Mouse (Mus musculus): ENCODE data around the gene Igf1r.
A peak's percentile ranks its signal among the peaks of the same experiment; 100 is the strongest.

Igf1r gene

DNA sequence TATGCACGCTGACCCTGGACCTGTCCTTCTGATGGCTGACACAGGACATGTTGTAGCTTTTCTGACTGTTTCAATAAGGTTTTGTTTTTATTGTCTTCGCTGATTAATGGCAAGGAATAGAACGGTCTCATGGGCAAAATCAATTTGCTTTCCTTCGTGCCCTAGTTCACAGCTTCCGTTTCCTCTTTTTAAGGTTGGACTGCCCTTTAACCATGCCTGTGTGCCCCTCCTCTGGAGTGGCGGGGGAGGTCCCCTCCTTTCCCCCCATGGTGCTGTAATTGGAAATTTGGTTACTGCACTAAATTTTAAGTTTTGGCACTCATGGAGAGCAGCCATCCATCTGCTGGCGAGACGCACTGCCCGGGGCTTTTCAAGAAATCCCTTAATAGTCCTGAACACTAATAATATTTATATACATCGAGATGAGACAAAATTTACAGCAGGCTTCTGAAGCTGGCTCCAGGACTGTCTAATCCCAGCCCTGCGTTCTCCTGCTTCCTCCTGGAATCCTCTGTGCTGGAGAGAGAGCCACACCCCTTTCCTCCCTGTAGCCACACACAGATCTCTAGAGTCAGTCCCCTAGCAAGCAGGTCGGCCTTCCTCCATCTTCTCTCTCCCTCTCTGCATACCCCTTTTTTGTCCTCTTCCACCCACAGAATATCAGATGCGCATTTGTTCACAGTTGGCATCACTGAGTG lies 207.6 kb downstream of the Igf1r start:
- no peak for DNase-seq (ENCODE audit: low read depth, low spot score)

DNA sequence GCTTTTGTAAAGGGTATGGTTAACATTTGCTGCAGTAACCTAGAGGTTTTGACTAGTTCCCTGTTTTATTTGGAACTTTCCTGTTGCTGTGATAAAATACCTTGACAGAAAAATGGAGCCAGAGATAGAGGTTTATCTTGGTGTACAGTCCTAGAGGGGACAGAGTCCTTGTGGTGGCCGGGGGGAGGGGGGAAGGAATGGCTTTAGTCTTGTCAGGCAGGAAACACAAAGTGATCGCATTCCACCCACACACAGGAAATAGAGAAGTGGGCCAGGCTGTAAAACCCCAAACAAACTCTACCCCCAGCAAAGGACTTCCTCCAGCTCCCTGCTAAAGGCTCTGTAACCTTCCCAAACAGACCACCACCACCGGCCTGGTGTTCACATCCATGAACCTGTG lies 211.4 kb downstream of the Igf1r start:
- DNase-seq (ENCODE audit: low read depth, low spot score), result no peak

DNA sequence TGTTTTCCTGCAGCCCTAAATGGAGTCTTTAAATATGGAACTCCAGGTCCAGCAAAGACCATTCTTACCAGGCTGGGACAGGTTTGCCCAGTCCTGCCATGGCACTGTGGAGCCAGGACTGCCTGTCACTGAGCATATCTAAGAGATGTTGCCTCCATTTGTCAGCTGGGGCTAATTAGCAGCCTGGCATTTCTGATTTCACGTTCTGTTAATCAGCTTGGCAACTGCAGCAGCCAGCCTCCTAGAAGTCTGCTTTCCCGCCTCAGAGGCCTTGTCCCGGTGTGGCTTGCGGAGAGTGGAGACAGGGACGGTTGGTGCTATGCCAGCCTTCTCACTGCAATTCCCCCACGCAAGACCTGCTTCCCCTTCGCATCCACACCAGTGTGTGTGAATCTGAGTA lies 220.1 kb downstream of the Igf1r start:
- no peak for DNase-seq (ENCODE audit: low read depth, low spot score)

DNA sequence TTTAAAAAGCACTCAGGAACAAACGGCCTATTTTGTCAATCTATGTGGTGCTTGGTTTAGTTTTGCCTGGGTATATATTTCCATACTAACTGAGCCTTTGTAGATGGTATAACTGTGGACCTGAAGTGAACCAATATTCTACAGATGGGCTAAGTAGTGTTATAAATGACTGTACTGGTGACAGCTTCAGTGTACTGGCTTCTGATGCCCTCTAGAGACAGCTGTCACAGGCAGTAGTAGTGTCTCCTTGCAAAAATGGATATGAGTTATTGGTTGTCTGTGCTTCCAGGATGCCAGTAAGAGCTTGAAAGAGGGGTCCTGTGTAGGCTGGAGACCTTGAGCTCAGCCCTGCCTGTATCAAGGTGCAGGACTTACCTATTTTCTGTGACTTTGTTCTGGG lies 227.0 kb downstream of the Igf1r start:
- DNase-seq (ENCODE audit: low read depth, low spot score), result no peak

DNA sequence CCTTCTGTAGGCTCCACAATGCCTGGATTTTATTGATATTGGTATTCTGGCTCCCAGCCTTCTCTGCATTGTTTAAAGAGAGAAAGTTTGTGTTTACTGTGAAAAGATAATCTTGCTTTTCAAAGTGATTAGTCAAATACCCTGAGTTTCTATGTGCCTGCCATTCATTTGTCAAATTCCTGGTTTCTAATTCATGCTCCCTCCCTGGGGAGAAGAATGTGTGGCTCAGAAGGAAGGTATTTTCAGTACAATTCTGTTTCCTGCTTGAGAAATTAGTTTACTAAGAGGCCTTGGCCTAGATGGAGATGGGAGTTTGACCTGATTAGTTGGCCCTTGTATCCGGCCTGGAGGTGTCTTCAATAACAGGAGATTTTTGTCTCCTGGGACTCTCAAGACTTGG lies 228.5 kb downstream of the Igf1r start:
- DNase-seq (ENCODE audit: low read depth, low spot score), result no peak

DNA sequence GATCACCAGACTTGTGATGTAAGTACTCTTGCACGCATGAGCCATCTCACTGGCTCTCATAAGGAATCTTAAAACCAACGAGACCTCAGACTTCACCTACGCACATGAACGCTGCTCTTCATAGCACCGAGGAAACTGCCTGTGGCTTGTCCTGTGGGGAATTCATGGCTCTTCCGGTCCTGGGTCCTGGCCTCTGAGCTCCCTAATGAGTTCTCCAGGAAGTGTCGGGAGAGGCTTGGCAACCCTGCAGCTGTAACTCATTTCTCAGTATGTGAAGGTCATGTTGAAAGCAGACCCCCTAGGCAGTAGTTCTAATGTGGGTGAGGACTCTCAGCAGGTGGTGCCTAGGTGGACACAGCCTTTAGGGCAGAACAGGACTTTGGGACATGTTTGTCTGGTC lies 229.4 kb downstream of the Igf1r start:
- no peak for DNase-seq (ENCODE audit: low read depth, low spot score)

DNA sequence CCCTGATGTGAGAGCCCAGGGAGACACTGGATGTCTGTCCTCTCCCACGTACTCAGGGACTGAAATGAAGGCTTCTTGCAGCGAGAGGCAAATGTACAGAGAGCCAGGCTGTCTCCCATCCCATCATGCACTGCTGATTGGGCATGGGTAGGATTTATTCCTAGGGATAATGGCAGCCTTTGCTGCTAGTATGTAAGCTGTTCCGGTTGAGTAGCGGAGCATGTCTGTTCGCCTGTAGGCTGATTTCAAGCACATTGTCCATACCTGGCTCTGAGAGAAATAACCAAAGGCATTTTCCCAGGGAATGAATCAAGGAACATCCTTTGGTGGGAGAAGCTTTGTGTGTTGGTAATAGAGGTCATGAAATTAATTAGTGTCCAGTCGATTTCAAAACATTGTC lies 230.1 kb downstream of the Igf1r start:
- no peak for DNase-seq (ENCODE audit: low read depth, low spot score)

DNA sequence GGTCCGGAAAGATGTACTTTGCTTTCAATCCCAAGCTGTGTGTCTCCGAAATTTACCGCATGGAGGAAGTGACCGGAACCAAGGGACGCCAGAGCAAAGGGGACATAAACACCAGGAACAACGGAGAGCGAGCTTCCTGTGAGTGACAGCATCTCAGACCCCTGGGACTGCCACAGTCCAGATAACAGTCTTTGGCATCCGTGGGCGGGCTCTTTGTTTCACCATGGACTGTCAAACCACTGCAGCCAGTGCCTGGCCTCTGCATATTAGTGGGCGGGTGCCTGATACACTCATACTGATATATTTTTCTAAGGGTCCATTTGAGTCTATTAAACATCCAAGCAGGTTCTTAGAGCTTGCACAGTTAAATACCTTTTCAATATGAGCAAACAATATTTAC lies 230.8 kb downstream of the Igf1r start:
- DNase-seq (ENCODE audit: low read depth, low spot score), result no peak

DNA sequence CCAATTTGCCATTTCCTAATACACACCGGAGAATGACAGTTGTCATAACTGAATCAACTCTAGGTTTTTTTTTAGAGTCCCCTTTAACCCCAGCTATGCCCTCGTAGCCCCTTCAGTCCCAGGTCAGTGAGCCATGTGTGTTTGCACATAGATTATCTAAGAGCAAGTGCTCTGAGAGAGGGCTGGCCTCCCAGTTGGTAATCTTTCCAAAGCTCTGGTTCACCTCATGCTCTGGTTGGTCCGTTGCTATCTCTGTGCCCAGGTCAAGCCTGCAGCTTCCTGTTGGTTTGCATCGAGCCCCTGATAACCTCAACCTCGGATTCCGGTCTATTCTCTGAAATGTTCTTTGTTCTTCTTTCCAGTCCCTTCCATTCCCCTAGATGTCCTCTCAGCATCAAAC lies 236.6 kb downstream of the Igf1r start:
- no peak for DNase-seq (ENCODE audit: low read depth, low spot score)

DNA sequence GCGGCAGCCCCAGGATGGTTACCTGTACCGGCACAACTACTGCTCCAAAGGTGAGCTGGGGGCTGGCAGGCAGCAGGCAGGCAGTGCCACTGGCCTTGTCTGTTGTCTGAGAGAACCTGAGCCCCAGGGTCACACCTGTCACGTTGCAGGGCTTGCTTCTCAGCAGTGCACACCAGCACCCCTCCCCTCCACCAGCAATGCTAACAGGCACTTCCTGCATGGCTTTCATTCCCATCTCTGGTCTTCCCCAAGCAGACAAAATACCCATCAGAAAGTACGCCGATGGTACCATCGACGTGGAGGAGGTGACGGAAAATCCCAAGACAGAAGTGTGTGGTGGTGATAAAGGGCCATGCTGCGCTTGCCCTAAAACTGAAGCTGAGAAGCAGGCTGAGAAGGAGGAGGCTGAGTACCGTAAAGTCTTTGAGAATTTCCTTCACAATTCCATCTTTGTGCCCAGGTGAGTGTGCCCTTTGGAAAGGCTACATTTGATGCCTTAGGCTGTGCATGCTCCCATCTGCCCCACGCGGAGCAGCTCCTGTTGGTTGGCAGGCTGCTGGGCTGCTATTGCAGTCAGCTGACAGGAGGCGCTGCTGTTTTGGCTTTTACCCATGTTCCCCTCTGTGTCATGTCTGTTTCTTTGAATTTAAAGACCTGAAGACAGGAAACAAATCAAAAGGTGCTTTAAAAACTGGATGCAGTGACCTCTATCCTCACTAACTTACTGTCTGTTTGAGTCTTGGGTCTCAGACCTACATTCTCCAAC lies 237.2 kb downstream of the Igf1r start:
- DNase-seq (ENCODE audit: low read depth, low spot score), result no peak

DNA sequence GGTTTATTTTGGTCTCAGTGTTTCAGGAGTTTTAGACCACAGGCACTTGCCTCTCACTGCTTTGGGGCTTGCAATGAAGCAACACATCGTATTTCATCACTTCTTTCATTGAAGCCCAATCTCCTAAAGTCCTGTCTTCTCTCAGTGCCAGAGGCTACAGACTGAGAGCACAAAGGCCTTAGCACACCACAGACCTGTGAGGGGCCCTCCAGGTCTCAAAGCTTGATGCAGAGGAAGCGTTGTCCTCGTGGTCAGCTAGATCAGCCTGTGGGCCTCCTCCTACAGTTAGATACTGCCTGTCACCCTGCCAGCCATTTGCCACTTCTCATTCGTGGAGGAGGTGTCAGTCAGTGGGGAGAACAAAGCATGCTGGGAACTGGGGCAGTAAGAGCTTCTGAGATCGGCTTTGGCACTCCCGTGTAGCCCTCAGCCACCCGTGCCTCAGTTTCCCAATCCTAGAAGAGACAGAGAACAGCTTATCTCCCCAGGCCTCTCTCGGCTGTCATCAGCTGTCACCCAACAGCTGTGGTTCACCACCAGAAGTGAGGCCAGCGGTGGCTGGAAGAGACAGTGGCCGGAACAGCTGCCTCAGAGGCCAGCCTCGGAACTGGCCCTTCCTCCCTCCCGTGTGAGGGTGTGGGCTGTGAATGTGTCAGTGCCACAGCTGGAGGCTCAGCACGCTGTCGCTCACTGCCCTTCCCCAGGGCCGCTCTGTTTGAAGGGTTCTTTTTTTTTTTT lies 241.5 kb downstream of the Igf1r start:
- no peak for DNase-seq (ENCODE audit: low read depth, low spot score)

DNA sequence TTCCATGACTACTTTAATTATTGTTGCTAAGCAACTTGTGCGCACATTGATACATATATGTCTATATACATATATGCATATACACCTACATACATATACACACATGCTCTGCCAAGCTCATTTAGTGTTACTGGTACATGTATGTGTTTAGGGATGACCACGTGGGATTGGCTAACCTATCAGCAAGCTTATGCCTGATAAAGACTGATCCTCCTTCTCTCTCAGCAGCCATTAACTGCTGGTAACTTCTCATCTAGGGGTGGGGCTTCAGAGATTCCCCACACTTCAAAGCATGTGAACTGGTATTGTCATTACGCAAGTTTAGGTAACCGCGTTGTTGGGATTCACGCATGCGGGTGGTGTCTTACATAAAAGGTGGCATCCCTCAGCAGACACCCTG lies 247.0 kb downstream of the Igf1r start:
- DNase-seq (ENCODE audit: low read depth, low spot score), result no peak

DNA sequence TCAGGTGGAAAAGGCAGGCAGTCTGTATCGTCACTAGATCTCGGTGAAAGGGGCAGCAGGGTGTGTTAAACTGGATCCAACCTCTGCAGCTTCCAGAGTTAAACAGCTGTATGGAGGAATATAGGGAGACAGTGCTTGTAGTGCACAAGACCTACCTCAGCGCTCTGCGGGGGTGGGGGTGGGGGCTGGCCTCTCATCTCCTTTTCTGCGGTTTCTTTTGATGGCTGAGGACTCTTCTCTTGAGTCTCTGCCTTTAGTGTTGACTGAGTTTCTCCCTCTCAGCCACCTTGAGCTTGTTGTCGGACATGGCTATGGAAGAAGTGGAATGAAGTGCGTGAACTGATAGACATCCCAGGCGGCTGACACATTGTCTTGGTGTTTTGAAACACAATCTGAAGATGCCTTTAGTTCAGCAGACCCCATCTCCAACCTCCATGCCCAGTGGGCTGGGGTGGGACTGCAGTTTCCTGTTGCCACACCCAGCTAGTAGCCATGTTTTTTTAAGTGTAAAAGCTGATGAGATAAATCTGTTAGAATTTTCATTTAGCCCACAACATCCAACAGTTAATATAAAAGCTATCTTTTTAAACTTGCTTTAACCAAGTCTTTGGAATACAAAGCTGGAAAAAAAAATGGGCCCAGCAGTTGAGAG lies 253.3 kb downstream of the Igf1r start:
- no peak for DNase-seq (ENCODE audit: low read depth, low spot score)

DNA sequence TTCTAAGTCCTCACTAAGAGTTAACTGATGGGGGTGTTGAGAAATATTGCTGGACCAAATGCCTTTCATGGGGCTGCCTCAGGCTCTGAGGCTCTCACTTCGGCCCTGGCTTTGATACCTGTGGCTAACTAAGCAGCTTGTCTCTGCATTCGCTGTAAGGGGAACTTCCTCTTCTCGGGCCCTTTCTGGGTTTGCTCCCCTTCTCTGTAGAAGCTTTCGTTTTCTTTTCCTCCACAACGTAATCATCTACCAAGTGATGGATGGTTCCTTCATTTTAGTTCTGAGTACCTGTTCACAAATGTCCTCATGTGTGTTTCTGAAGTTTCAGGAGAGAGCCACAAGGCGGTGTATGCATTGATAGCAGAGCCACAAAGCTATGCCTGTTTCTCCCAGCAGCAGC lies 256.4 kb downstream of the Igf1r start:
- DNase-seq (ENCODE audit: low read depth, low spot score), result no peak

DNA sequence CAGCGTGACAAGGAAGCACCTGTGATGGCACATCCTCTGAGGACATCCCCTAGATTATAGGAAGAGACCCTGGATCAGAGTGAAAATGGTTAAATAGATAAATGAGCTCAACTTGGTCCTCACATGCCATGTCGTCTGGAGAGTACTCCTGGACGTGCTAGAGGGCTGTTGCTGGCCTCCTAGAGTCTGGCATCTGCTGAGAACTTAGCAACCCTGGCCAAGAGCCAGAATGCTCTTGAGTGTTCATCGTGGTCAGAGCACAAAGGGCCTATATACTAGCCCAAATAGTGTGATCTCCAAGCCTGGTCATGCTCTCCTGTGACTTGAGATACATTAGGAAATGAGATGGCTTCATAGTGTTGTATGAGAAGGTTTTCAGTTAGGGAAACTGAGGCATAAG lies 257.8 kb downstream of the Igf1r start:
- no peak for DNase-seq (ENCODE audit: low read depth, low spot score)

DNA sequence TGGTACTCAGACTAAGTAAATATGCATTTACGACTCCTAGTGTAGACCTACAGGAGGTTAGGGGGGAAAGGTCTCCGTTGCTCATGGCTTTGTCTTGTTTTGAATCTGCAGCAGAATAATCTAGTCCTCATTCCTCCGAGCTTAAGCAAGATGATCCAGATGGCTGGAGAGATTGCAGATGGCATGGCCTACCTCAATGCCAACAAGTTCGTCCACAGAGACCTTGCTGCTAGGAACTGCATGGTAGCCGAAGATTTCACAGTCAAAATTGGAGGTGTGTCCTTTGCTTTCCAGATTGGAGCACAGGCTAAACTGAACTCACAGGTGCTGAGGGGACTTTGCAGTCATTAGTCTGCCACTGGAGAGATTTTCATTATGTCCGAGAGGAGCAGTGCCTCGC lies 259.3 kb downstream of the Igf1r start:
- no peak for DNase-seq (ENCODE audit: low read depth, low spot score)

DNA sequence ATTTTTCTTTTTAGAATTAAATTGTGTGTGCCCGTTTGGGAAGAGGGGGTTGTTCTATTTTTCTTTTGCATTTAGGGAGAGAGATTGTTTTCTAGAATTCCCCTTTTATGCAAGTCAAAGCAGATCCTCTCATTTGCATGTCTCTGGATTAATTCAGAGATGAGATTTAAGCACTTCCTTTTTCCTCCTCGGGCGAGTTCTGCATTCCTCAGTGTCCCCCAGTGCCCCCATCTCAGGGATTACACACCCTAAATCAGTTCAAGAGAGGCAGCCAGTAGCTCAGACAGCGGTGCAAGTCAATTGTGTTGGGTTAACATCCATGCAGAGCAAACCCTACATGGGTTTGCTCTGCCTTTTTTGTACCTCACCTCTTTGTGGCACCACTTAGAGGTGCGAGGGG lies 261.2 kb downstream of the Igf1r start:
- no peak for DNase-seq (ENCODE audit: low read depth, low spot score)

DNA sequence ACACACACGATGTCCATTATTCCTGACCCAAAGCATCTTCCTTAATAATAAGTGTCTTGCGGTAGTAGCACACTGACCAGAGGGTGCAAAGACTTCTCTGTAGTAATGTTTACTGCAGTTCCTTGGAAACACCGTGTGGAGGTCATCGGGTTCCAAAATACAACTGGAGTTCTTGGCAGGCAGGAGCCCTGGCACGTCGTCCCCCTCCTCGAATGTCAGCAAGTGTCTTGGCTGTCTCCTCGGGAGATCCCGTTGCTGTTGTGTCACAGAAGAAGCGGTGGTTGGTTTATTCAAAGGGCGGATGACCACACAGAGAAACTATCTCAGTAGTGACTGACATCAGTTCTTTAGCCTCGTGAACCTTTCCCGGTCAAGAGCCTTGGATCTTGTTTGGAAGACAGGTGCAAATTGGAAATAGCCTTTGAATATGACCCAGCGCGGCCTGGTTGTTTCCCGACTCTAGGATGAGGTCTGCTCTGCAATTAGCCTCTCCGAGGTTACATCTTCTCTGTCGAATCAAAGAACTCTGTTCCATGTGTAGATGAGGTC lies 263.0 kb downstream of the Igf1r start:
- DNase-seq (ENCODE audit: low read depth, low spot score), result peak; percentile 96

DNA sequence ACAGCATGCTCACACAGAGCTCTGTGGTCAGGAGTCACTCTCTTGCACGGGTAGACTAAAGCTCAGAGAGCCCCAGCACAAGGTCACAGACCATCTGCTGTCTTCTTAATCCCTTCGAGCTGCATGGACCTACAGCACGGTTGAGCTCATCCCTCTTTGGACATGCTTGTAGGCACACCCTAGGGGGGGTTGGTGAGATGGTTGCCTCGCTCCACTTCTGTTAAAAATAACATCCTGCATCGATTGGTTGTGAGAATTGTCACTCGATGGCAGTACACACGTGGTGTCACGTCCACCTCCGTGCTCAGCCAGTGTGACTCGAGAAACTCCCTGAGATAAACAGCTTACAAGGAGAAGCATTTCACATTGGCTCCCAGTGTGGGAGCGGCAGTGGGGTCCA lies 266.3 kb downstream of the Igf1r start:
- DNase-seq (ENCODE audit: low read depth, low spot score), result no peak

DNA sequence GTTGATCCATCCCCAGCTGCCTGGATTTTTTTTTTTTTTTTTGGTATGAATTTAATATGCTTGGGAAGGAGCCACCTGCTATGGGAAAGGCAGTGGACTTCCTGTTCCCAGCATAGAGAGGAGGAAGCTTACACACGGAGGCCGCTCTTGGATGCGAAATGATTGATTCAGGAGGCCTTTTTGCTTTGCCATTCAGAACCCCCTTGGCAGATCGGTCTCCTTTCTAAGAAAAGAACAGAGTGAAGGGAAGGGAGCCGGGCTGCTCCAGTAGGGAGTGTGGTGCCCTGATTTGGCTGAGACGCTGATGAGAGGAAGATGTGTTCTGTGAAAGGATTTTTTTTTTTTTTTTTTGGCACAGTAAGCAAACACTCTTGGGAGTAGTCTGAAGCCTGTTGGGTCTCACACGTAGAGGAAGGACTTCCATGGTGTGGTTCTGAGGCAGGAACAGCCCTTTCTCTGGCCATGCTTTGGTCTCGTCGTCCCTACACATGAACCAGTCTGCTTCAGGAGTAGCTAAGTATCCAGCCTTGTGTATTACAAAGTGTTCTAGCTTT lies 269.1 kb downstream of the Igf1r start:
- no peak for DNase-seq (ENCODE audit: low read depth, low spot score)

DNA sequence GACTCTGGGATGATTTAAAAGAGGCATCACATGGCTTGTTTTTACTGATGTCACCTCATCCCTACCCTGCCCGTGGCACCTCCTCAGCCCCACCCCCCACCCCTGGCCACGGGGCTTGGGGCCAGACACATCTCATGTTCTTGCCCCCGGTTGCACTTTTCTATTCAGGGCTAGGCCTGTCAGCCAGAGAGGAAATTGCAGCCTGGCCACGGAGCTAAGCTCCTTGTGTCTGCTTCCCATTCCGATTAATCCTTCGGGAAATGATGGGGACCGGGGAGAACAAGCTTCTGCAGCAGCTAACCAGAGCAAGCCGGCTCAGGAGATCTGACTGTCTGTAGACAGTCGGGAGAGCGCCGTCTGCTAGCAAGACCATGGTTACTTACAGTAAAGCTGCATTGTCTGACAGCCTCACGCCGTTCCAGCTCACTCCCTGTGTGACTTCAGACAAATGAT lies 270.8 kb downstream of the Igf1r start:
- peak; percentile 92 for DNase-seq (ENCODE audit: low read depth, low spot score)

DNA sequence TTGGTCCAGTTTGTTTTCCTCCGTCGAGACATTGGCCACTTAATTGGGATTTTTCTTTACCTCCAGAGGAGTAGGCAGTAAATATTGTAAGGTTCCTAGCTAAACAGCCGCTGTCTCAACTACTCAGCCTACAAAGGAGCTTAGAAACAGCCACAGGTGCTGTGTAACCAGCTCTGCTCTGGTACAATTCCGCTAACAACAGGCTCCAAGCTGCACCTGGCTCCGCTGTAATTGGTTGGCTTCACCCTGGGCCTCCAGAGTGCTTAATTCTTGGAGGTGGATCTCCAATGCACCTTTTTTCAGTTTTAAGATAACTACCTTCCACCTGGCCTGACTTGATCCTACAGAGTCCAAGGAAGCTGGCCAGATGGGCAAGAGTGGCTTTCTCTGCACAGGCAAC lies 271.4 kb downstream of the Igf1r start:
- no peak for DNase-seq (ENCODE audit: low read depth, low spot score)
